Mouse (Mus musculus): ENCODE measurements around the gene Nudt15.

DNA sequence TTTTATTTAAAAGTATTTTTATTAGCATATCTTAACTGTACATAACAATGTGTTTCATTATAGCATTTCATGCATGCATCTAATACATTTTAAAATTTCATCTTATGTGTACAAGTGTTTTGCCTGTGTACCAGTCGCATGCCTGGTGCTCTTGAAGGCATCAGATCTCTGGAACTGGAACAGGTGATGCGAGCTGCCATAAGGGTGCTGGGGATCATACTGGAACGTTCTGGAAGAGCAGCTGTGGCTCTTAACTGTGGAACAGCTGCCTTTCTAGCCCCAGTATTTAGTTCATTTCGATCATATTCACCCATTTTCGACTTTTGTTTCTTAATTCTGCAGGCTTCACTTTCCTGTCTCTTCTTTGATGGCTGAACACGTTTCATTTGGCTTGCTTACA lies 3.1 kb upstream of the Nudt15 start:
- TF ChIP-seq TAL1 (IDR thresholded peaks at IDR 0.05; ENCODE audit: low read length) (no peak), GATA1 (IDR thresholded peaks at IDR 0.05; ENCODE audit: low read length) (no peak)

Measured in erythroblast, embryonic 14.5 days (primary cell).